Mouse (Mus musculus) forebrain, embryonic 16.5 days (tissue): ENCODE results near the gene Dedd2. TPM values are rescaled to one million over a fixed set of nuclear protein-coding genes. Genes with fewer than 3 reads are reported as not detected.

Experiments
- ATAC-seq: fragments of 200-750 bp; cut with Nextera tagmentation; 2 replicates; pipeline ENCODE4 v1.8.0; 2017; ENCODE audit warnings: mild to moderate bottlenecking, moderate library complexity
- H3K27ac ChIP-seq: fragments of 300-500 bp; sonication (generic); 2 replicates; pipeline ENCODE4 v1.5.1; 2014; ENCODE audit warnings: low read length, control low read depth
- H3K27me3 ChIP-seq: fragments of 300-500 bp; sonication (generic); replicated peaks from 2 replicates; pipeline ENCODE4 v1.6.1; 2014; ENCODE audit warnings: low read length; ENCODE audit not compliant: control insufficient read depth, insufficient read depth
- H3K36me3 ChIP-seq: fragments of 300-500 bp; sonication (generic); 2 replicates; pipeline ENCODE4 v1.6.1; 2014; ENCODE audit not compliant: control insufficient read depth, insufficient read depth
- H3K4me1 ChIP-seq: fragments of 300-500 bp; sonication (generic); replicated peaks from 2 replicates; pipeline ENCODE4 v1.6.1; 2014; ENCODE audit warnings: low read length; ENCODE audit not compliant: control insufficient read depth, insufficient read depth
- H3K4me2 ChIP-seq: fragments of 300-500 bp; sonication (generic); 2 replicates; pipeline ENCODE4 v1.6.1; 2014; ENCODE audit warnings: mild to moderate bottlenecking, low read length, control low read depth
- H3K4me3 ChIP-seq: fragments of 300-500 bp; sonication (generic); replicated peaks from 2 replicates; pipeline ENCODE4 v1.5.1; 2014; ENCODE audit warnings: mild to moderate bottlenecking, low read length, control low read depth
- H3K9ac ChIP-seq: fragments of 300-500 bp; sonication (generic); replicated peaks from 2 replicates; pipeline ENCODE4 v1.6.1; 2014; ENCODE audit warnings: low read depth, low read length, control low read depth
- H3K9me3 ChIP-seq: fragments of 300-500 bp; sonication (generic); 2 replicates; pipeline ENCODE4 v1.6.1; 2016; ENCODE audit warnings: low read length; ENCODE audit not compliant: control insufficient read depth
- WGBS: fragments of 180-500 bp; shearing (Covaris S2); extraction: QIAGEN DNeasy Blood & Tissue Kit; methylation state at CpG from one replicate; pipeline ENCODE4 v1.1.7; 2014; 5-methylcytosine and 5-hydroxymethylcytosine counted together
- polyA plus RNA-seq: library from polyadenylated mRNA; unstranded; fragments of >200 nt; fragmentation: Nextera tagmentation; extraction: Ambion mirVana; gene quantifications from 2 replicates; pipeline ENCODE4 v1.2.1, GENCODE M21; 2015

Dedd2 gene
- polyA plus RNA-seq, 1 experiment from 2014 or later: 15.0 TPM

DNA sequence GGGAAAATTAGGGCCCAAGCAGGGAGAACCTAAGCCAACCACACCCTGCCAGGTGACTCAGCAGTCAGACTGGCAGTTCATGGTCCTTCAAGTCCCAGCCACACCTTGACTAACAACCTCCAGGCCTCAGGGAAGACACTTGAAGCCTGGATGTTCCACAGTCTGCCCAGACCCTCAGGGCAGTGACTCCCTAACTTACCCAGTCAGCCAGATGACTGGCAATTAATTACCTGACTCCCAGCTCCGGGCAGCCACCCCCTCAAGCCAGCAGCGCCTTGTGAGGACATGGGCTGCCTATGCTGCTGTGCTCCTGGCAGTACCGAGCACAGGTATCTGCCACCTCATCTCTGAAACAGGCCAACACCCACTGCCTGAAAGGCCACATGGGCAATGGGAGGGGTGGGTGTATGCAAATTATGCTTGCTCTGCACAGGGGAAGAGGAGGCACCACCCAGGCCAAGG is 11.2 kb downstream of the Dedd2 start:
- ATAC-seq: no peak
- H3K27ac ChIP-seq: no peak overlapping the region
- no peaks in the 10 kb centered on the region for H3K9me3 ChIP-seq
- 83% methylated on average over 3 of the region's 3 CpGs for WGBS
- peaks cover 4% of the 10 kb centered on the region for H3K36me3 ChIP-seq
- H3K27me3 ChIP-seq: no peaks in the 10 kb centered on the region
- no peaks in the 10 kb centered on the region for H3K4me1 ChIP-seq
- H3K4me3 ChIP-seq: no peak overlapping the region
- H3K9ac ChIP-seq: no peak overlapping the region
- no peak overlapping the region for H3K4me2 ChIP-seq

DNA sequence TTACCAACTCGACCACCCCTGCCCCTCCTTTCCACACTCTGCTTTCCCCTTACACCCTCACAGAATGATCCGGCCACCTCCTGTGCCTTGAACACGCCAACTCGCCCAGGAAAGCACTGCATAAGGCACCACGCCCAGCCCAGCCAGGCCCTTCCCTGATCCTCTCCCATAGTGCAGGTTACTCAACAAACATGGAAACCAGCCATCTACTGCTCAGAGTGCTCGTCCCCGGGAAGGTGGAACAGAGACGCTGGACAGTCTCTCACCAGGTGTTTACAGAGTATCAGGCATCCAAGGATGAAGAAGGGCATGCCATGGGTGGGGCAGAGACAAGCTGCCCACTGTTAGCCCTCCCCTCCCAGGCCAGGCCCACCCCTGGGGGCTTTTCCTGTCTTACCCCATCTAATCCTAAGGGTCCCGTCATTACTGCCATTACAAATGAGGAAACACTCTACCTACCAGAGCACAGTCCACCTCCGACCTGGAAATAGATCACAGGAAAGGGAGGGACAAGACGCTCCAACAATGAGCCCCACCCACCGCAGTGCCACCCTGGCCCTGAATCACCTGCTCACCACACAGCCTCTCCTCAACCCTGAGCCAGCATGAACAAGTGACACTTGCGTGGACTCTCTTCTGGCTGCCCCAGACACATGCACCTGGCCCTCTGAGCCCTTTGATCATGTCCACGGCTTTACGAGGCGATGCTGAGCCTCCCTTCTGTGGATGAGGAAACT is 14.2 kb downstream of the Dedd2 start:
- WGBS: 93% methylated on average over 16 of the region's 16 CpGs
- H3K27ac ChIP-seq: no peak overlapping the region
- H3K9me3 ChIP-seq: no peaks in the 10 kb centered on the region
- no peak overlapping the region for H3K4me2 ChIP-seq
- no peak overlapping the region for H3K9ac ChIP-seq
- no peaks in the 10 kb centered on the region for H3K27me3 ChIP-seq
- H3K36me3 ChIP-seq: peaks cover 15% of the 10 kb centered on the region
- no peak overlapping the region for H3K4me3 ChIP-seq
- no peak for ATAC-seq
- no peaks in the 10 kb centered on the region for H3K4me1 ChIP-seq

DNA sequence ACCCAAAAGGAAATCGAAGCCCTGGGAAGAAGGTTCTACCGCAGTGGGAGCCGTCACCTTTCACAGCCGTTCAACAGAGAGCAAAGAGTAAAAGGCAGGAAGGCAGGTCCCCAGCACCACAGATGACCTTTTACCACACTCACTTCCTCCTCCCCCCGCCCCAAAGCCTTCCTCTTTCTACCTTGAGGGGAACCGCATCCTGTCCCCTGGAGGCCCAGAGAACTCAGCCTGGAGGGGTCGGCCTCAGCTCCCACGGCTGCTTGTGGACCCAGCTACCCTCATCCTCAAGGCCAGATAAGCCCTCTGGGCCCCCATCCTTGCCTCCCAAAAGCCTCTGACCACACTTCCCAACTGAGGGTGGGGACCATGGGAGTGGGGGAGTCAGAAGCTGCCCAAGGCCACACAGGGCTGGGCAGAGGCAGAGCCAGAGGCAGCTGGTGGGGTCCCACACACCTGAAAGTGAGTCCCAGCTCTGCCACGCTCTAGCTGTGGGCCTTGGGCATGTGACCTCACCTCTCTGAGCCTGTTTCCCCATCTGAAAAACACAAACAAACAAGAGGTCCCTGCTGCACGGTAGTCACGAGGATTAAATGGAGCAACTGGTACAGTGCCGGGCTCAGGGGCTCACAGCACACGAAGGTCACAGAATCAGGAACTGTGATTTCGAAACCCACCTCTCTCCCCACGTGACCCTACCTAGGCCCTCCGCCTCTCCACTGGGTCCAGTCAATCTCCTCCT is 14.9 kb downstream of the Dedd2 start:
- no peaks in the 10 kb centered on the region for H3K9me3 ChIP-seq
- no peak overlapping the region for H3K27ac ChIP-seq
- no peaks in the 10 kb centered on the region for H3K4me1 ChIP-seq
- no peaks in the 10 kb centered on the region for H3K27me3 ChIP-seq
- WGBS: 85% methylated on average over 16 of the region's 16 CpGs
- no peak overlapping the region for H3K4me2 ChIP-seq
- ATAC-seq: no peak
- H3K36me3 ChIP-seq: peaks cover 13% of the 10 kb centered on the region
- no peak overlapping the region for H3K4me3 ChIP-seq
- H3K9ac ChIP-seq: no peak overlapping the region

DNA sequence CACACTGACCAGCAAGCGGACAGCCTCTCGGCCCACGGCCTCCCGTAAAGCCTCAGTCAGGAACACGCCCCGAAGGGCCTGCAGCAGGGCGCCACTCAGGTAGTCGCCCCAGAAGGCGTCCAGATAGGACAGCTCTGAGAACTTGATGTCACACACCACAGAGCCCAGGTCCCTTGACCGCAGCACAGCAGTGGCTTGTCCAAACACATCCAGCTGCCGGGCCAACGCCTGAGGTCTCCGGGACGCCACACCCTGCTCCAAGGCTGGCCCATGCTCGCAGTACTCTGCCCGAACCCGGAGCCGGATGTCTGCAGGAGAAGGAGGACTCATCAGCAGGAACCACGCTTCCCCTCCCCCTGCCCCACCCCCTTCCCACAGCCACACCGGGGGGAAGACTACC is 16.8 kb downstream of the Dedd2 start:
- Histone ChIP-seq H3K27ac (no peak overlapping the region), H3K36me3 (peaks cover 17% of the 10 kb centered on the region; the same call in 1 of the 2 replicates), H3K27me3 (no peaks in the 10 kb centered on the region), H3K9me3 (peaks cover 4% of the 10 kb centered on the region; the same call in 1 of the 2 replicates), H3K9ac (no peak overlapping the region), H3K4me1 (no peaks in the 10 kb centered on the region), H3K4me3 (no peak overlapping the region), H3K4me2 (no peak overlapping the region)
- WGBS: 88% methylated on average over 20 of the region's 20 CpGs
- ATAC-seq: no peak

DNA sequence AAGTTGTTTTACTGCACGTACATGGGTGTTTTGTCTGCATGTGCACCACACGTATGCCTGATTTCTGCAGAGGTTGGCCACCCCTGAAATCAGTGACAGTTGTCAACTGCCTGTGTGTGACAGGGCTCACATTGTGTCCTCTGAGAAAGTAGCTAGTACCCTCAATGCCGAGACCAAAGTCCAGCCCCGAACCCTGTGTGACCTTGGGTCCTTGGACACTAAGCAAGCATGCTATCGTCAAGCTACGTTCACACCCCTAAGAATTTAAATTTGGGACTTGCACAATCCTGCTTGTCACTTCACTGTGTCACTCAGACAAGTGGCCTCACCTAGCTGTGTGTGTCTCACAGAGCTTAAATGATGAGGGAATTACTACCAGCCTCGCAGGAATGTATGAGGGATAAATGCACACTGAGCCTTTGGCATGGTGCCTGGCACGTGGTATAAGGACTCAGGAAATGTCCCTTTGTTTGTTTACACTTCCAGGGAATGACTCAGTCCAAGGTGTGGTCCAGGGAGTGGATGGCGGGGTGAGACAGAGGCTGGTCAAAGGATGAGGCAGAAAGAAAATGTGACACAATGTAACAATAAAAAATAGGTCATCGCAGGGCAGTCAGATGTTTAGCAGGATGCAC is 22.9 kb downstream of the Dedd2 start:
- Histone ChIP-seq H3K4me3 (no peak overlapping the region), H3K36me3 (peaks cover 7% of the 10 kb centered on the region; the same call in 1 of the 2 replicates), H3K4me2 (no peak overlapping the region), H3K9me3 (peaks cover 4% of the 10 kb centered on the region; the same call in 1 of the 2 replicates), H3K4me1 (no peaks in the 10 kb centered on the region), H3K27ac (no peak overlapping the region), H3K9ac (no peak overlapping the region), H3K27me3 (no peaks in the 10 kb centered on the region)
- 58% methylated on average over 10 of the region's 10 CpGs for WGBS
- ATAC-seq: no peak

DNA sequence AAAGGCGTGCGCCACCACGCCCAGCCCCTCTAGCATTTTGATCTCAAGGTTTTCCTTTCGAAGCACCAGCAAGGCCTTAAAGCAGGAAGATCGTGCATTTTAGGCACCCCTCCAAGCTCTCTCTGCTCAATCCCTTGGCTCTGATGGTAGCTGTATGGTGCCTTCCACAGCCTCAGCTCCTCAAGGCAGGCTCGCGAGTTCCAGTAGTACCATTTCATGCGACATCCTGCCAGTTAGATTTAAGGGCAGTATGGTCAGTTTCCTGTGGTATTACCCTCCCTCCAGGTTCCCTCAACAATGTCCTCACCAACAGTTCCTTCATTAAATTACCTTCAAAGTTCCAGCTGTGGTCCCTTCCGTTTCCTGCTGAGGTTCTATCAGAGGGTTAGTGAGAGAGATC is 24.3 kb downstream of the Dedd2 start:
- Histone ChIP-seq H3K27me3 (no peaks in the 10 kb centered on the region), H3K4me1 (no peaks in the 10 kb centered on the region), H3K9ac (no peak overlapping the region), H3K9me3 (peaks cover 4% of the 10 kb centered on the region; the same call in 1 of the 2 replicates), H3K4me2 (no peak overlapping the region), H3K4me3 (no peak overlapping the region), H3K36me3 (0 out of 2 replicates have a peak, but pooled peaks cover 5% of the 10 kb centered on the region), H3K27ac (no peak overlapping the region)
- 85% methylated on average over 9 of the region's 9 CpGs for WGBS
- no peak for ATAC-seq

DNA sequence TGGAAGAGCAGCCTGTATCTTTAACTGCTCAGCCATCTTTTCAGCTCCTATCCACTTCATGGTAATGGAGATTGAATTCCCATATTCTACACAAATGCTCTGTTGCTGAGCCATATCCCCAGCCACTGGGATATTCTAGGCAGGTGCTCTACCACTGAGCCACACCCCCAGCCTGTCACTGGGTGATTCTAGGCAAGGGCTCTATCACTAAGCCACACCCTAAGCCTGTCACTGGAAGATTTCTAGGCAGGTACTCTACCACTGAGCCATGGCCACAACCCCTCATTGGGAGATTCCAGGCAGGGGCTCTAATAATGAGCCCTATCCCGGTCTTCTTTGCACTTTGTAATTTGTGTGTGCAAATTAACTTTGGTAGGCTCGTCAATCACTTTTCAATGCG is 25.3 kb downstream of the Dedd2 start:
- Histone ChIP-seq H3K4me1 (no peaks in the 10 kb centered on the region), H3K9ac (no peak overlapping the region), H3K36me3 (0 out of 2 replicates have a peak, but pooled peaks cover 5% of the 10 kb centered on the region), H3K4me2 (no peak overlapping the region), H3K27ac (no peak overlapping the region), H3K4me3 (no peak overlapping the region), H3K9me3 (peaks cover 4% of the 10 kb centered on the region; the same call in 1 of the 2 replicates), H3K27me3 (no peaks in the 10 kb centered on the region)
- ATAC-seq: no peak
- WGBS: 64% methylated on average over 3 of the region's 3 CpGs

DNA sequence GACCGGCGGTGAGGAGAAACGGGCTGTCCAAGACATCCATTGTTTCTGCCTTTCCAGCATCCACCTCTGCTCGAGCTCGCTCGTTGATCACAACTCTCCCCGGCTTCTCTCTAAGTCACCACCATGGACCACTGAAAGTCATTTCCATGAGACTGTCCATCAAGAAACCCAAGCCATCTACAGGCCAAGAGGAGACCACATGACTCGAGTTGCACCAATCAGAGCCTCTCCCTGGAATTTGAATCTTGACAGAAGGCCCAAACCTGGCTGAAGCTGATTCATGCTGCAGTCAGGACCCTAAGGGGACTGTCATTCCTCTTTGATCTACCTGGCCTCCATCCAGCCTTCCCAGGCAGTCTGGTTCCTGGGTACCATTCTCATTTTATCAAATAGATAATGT is 28.3 kb downstream of the Dedd2 start:
- 77% methylated on average over 8 of the region's 8 CpGs for WGBS
- Histone ChIP-seq H3K36me3 (no peaks in the 10 kb centered on the region), H3K27ac (no peak overlapping the region), H3K4me3 (no peak overlapping the region), H3K9me3 (no peaks in the 10 kb centered on the region), H3K27me3 (no peaks in the 10 kb centered on the region), H3K4me2 (no peak overlapping the region), H3K9ac (no peak overlapping the region), H3K4me1 (no peaks in the 10 kb centered on the region)
- no peak for ATAC-seq

DNA sequence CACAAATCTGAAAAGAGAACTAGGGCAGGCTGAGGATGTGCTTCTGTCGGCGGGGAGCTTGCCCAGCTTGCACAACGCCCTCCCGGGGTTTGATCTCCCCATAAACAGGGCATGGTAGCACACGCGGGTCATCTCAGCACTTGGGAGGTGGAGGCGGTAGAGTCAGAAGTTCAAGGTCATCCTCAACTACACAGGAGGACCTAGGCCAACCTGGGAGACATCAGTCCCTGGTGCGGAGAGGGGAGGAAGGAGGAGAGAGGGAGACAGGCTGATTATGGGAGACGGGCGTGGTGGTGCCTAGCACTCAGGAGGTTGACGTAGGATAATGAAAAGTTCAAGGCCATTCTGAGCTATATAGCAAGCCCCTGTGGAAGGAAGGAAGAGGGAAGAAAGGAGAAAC is 29.6 kb downstream of the Dedd2 start:
- Histone ChIP-seq H3K9ac (no peak overlapping the region), H3K27me3 (no peaks in the 10 kb centered on the region), H3K36me3 (no peaks in the 10 kb centered on the region), H3K4me2 (no peak overlapping the region), H3K4me1 (no peaks in the 10 kb centered on the region), H3K27ac (no peak overlapping the region), H3K4me3 (no peak overlapping the region), H3K9me3 (no peaks in the 10 kb centered on the region)
- WGBS: 87% methylated on average over 11 of the region's 11 CpGs
- no peak for ATAC-seq
